Mouse (Mus musculus) intestine, embryonic 16.5 days (tissue): ENCODE measurements around the gene Morc2a. TPM values are rescaled to one million over a fixed set of nuclear protein-coding genes. Genes with fewer than 3 reads are reported as not detected.

ENCODE experiments used
- ATAC-seq: fragments of 200-750 bp; cut with Nextera tagmentation; 2 replicates; pipeline ENCODE4 v1.8.0; 2017; ENCODE audit warnings: moderate TSS enrichment, moderate library complexity
- H3K27ac ChIP-seq: fragments of 300-500 bp; sonication (generic); 2 replicates; pipeline ENCODE4 v1.5.1; 2014; ENCODE audit warnings: mild to moderate bottlenecking, low read length
- H3K27me3 ChIP-seq: fragments of 300-500 bp; sonication (generic); replicated peaks from 2 replicates; pipeline ENCODE4 v1.6.1; 2014; ENCODE audit warnings: low read length, control low read depth, mixed read lengths; ENCODE audit not compliant: control insufficient read depth, insufficient read depth
- H3K36me3 ChIP-seq: fragments of 300-500 bp; sonication (generic); 2 replicates; pipeline ENCODE4 v1.6.1; 2014; ENCODE audit warnings: low read length, control low read depth; ENCODE audit not compliant: control insufficient read depth, insufficient read depth
- H3K4me1 ChIP-seq: fragments of 300-500 bp; sonication (generic); 2 replicates; pipeline ENCODE4 v1.6.1; 2014; ENCODE audit warnings: low read length, control low read depth, mixed read lengths; ENCODE audit not compliant: control insufficient read depth, insufficient read depth
- H3K4me2 ChIP-seq: fragments of 300-500 bp; sonication (generic); 2 replicates; pipeline ENCODE4 v1.6.1; 2014; ENCODE audit warnings: low read depth, low read length, control low read depth
- H3K4me3 ChIP-seq: fragments of 300-500 bp; sonication (generic); 2 replicates; pipeline ENCODE4 v1.5.1; 2014; ENCODE audit warnings: mild to moderate bottlenecking, low read length
- H3K9ac ChIP-seq: fragments of 300-500 bp; sonication (generic); 2 replicates; pipeline ENCODE4 v1.6.1; 2014; ENCODE audit warnings: low read depth, low read length
- H3K9me3 ChIP-seq: fragments of 300-500 bp; sonication (generic); 2 replicates; pipeline ENCODE4 v1.6.1; 2016; ENCODE audit warnings: low read length, control low read depth; ENCODE audit not compliant: control insufficient read depth
- WGBS: fragments of 180-500 bp; shearing (Covaris S2); extraction: QIAGEN DNeasy Blood & Tissue Kit; methylation state at CpG from one replicate; pipeline ENCODE4 v1.1.7; 2014; 5-methylcytosine and 5-hydroxymethylcytosine counted together
- polyA plus RNA-seq: library from polyadenylated mRNA; unstranded; fragments of >200 nt; fragmentation: Nextera tagmentation; extraction: Ambion mirVana; gene quantifications from 2 replicates; pipeline ENCODE4 v1.2.1, GENCODE M21; 2015

Morc2a gene
- polyA plus RNA-seq, 1 experiment from 2014 or later, result 17.1 TPM

- H3K27me3 ChIP-seq, result no peaks in the 10 kb centered on the region
- 56% methylated on average over 3 of the region's 3 CpGs for WGBS
Measured at GRCm38 (mm10) chr11:3722861-3723260, 73.9 kb downstream of the Morc2a start.

GRCm38 (mm10) chr11:3723910-3724309 is 74.9 kb downstream of the Morc2a start:
- Histone ChIP-seq H3K4me2 (no peak overlapping the region), H3K9me3 (no peaks in the 10 kb centered on the region), H3K4me3 (no peak overlapping the region), H3K9ac (no peak overlapping the region), H3K36me3 (no peaks in the 10 kb centered on the region), H3K27me3 (no peaks in the 10 kb centered on the region), H3K4me1 (no peaks in the 10 kb centered on the region; the same call in 1 of the 2 replicates), H3K27ac (no peak overlapping the region)
- ATAC-seq, result no peak
- 70% methylated on average over 4 of the region's 4 CpGs for WGBS

More at GRCm38 (mm10) chr11:3722861-3723260, 73.9 kb downstream of the Morc2a start:
- Histone ChIP-seq H3K4me3 (no peak overlapping the region), H3K9me3 (no peaks in the 10 kb centered on the region), H3K36me3 (no peaks in the 10 kb centered on the region), H3K4me2 (no peak overlapping the region), H3K9ac (no peak overlapping the region), H3K4me1 (no peaks in the 10 kb centered on the region; the same call in 1 of the 2 replicates), H3K27ac (no peak overlapping the region)
- no peak for ATAC-seq

- no peak for ATAC-seq
- no peak overlapping the region for H3K9ac ChIP-seq
- H3K36me3 ChIP-seq, result no peaks in the 10 kb centered on the region
- no peak overlapping the region for H3K4me2 ChIP-seq
- H3K4me1 ChIP-seq, result no peaks in the 10 kb centered on the region; the same call in 1 of the 2 replicates
- 70% methylated on average over 5 of the region's 5 CpGs for WGBS
- H3K4me3 ChIP-seq, result no peak overlapping the region
- H3K27me3 ChIP-seq, result no peaks in the 10 kb centered on the region
- H3K9me3 ChIP-seq, result no peaks in the 10 kb centered on the region
- no peak overlapping the region for H3K27ac ChIP-seq
Measured at GRCm38 (mm10) chr11:3724726-3725125, 75.7 kb downstream of the Morc2a start.

- no peaks in the 10 kb centered on the region; the same call in 1 of the 2 replicates for H3K4me1 ChIP-seq
- H3K27me3 ChIP-seq, result no peaks in the 10 kb centered on the region
- H3K4me3 ChIP-seq, result no peak overlapping the region
- no peak overlapping the region for H3K9ac ChIP-seq
- H3K9me3 ChIP-seq, result no peaks in the 10 kb centered on the region
- 57% methylated on average over 10 of the region's 10 CpGs for WGBS
- ATAC-seq, result no peak
- no peaks in the 10 kb centered on the region for H3K36me3 ChIP-seq
- H3K27ac ChIP-seq, result no peak overlapping the region
- H3K4me2 ChIP-seq, result no peak overlapping the region
Measured at GRCm38 (mm10) chr11:3725331-3726054, 76.5 kb downstream of the Morc2a start.

- Histone ChIP-seq H3K36me3 (no peaks in the 10 kb centered on the region), H3K9ac (no peak overlapping the region), H3K27me3 (no peaks in the 10 kb centered on the region), H3K4me1 (no peaks in the 10 kb centered on the region), H3K4me3 (no peak overlapping the region), H3K27ac (no peak overlapping the region), H3K9me3 (no peaks in the 10 kb centered on the region), H3K4me2 (no peak overlapping the region)
- ATAC-seq, result no peak
- 68% methylated on average over 9 of the region's 9 CpGs for WGBS
Measured at GRCm38 (mm10) chr11:3727438-3728105, 78.6 kb downstream of the Morc2a start.

- no peak overlapping the region for H3K4me2 ChIP-seq
- H3K4me3 ChIP-seq, result no peak overlapping the region
- no peaks in the 10 kb centered on the region for H3K4me1 ChIP-seq
- no peak overlapping the region for H3K9ac ChIP-seq
- H3K27me3 ChIP-seq, result no peaks in the 10 kb centered on the region
- H3K9me3 ChIP-seq, result no peaks in the 10 kb centered on the region
- no peak overlapping the region for H3K27ac ChIP-seq
- no peak for ATAC-seq
- WGBS, result 86% methylated on average over 4 of the region's 4 CpGs
- H3K36me3 ChIP-seq, result no peaks in the 10 kb centered on the region
Measured at GRCm38 (mm10) chr11:3731469-3731868, 82.5 kb downstream of the Morc2a start.

GRCm38 (mm10) chr11:3733933-3734636 is 85.1 kb downstream of the Morc2a start:
- Histone ChIP-seq H3K9me3 (no peaks in the 10 kb centered on the region), H3K9ac (no peak overlapping the region), H3K27ac (no peak overlapping the region), H3K4me1 (no peaks in the 10 kb centered on the region), H3K4me2 (no peak overlapping the region), H3K27me3 (no peaks in the 10 kb centered on the region), H3K4me3 (no peak overlapping the region), H3K36me3 (no peaks in the 10 kb centered on the region)
- no peak for ATAC-seq
- WGBS, result 75% methylated on average over 14 of the region's 14 CpGs

GRCm38 (mm10) chr11:3735715-3736114 is 86.7 kb downstream of the Morc2a start:
- H3K9me3 ChIP-seq, result no peaks in the 10 kb centered on the region
- no peak overlapping the region for H3K4me2 ChIP-seq
- ATAC-seq, result no peak
- H3K9ac ChIP-seq, result no peak overlapping the region
- H3K4me3 ChIP-seq, result no peak overlapping the region
- no peak overlapping the region for H3K27ac ChIP-seq
- H3K4me1 ChIP-seq, result no peaks in the 10 kb centered on the region
- no peaks in the 10 kb centered on the region for H3K27me3 ChIP-seq
- 81% methylated on average over 11 of the region's 11 CpGs for WGBS
- no peaks in the 10 kb centered on the region for H3K36me3 ChIP-seq

- no peaks in the 10 kb centered on the region for H3K4me1 ChIP-seq
- no peak for ATAC-seq
- H3K36me3 ChIP-seq, result no peaks in the 10 kb centered on the region
- H3K9ac ChIP-seq, result no peak overlapping the region
- H3K27ac ChIP-seq, result no peak overlapping the region
- H3K4me3 ChIP-seq, result no peak overlapping the region
- no peaks in the 10 kb centered on the region for H3K27me3 ChIP-seq
- 80% methylated on average over 2 of the region's 2 CpGs for WGBS
- no peaks in the 10 kb centered on the region for H3K9me3 ChIP-seq
- H3K4me2 ChIP-seq, result no peak overlapping the region
Measured at GRCm38 (mm10) chr11:3738778-3739177, 89.8 kb downstream of the Morc2a start.
